Mouse (Mus musculus) heart, adult 18-20 months (tissue): ENCODE measurements around the gene Pou3f3. TPM values are rescaled to one million over a fixed set of nuclear protein-coding genes. Genes with fewer than 3 reads are reported as not detected.

Experiments used
- DNase-seq, 2 experiments: peaks; one replicate each; pipeline ENCODE4 v3.0.0; 2021 to 2022; ENCODE audit warnings: mixed read lengths in 1 of 2
- total RNA-seq, 2 experiments: library from RNA; stranded (reverse); gene quantifications; 2 replicates each; pipeline ENCODE4 v1.2.3; 2021

The Pou3f3 gene
- total RNA-seq, 2 experiments from 2014 or later = 0.03 TPM; not detected in 1

DNA sequence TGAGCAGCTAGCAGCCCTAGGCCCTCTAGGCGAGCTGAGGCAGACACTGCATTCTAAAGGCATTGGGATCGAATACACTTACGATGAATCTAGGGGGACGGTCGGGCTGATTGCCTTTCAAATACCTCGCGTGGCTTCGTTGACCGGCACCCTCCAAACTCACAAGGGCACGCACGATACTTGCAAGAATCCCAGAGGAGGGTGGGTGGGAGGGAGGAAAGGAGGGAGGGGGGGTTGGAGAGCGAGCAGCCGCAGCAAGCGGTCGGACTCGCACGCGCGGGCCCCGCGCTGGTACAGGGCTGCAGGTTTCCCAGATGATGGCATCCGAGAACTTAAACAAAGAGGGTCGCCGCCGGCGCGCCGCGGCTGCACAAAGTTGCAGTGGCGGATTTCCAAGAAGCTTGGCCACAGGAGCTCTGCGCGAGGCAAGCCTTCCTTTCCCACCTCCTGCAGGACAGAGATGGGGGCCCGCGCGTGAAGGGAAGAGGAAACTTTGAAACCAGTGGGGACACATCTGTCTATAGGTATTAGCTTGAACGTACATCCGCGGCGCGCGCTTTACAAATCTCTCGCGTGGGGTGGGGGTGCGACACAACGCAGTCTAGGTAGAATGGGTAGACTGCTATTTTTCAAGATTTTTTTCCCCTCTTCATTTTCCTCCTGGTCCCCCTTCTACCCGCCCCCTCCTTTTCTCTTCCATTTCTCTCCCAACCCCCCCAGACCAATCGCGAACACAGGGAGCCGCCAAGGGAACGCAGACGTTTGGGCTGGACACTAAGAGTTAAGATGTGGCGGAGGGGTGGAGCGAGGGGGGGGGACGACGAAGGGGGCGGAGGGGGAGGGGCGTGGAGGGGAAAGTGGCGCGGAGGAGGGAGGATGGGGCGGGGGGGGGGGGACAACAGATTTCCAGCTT, 647 bp upstream of the Pou3f3 start:
- DNase-seq = no peak

- peak in 1 of 2 experiments; percentile 42 for DNase-seq
Observed at GRCm38 (mm10) chr1:42696371-42697031, 933 bp downstream of the Pou3f3 start.

DNA sequence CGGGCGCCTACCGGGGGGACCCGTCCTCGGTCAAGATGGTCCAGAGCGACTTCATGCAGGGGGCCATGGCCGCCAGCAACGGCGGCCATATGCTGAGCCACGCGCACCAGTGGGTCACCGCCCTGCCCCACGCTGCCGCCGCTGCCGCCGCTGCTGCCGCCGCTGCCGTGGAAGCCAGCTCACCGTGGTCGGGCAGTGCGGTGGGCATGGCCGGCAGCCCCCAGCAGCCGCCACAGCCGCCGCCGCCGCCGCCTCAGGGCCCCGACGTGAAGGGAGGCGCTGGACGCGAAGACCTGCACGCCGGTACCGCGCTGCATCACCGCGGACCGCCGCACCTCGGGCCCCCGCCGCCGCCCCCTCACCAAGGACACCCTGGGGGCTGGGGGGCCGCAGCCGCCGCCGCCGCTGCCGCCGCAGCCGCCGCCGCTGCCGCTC, 1.8 kb downstream of the Pou3f3 start:
- no peak for DNase-seq

GRCm38 (mm10) chr1:42697756-42698583, 2.4 kb downstream of the Pou3f3 start:
- DNase-seq = peak in 1 of 2 experiments; percentile 35

DNA sequence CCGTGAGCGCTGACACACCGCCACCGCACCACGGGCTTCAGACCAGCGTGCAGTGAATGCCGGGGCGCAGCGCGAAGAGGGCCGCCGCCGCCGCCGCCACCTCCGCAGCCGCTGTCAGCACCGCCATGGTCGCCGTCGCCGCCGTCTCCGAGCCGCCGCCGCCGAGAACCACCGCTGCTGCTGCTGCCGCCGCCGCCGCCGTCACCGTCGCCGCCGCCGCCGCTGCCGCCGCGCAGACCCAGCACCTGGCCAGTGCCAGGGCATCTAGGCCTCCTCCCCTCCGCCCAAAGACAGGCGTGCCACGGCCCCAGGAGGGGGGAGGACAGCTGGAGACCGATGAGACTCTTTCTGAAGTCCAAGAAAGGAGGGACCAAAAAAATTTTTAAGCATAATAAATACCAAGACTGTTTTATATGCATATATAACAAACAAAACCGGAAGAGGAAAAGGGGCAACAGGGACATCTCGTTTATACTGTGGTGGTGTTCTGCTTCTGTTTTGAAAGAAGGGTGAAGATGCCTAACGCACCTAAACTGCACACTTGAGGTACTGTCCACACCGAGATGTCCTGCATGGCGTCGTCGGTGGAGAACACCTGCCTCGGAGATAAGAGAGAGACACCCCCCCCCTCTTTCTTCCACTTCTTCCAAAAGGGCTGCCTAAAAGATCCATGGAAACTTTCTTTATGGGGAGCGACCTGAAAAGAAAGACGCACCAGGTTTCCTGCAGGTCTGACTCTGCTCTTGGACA, 3.2 kb downstream of the Pou3f3 start:
- no peak for DNase-seq

DNA sequence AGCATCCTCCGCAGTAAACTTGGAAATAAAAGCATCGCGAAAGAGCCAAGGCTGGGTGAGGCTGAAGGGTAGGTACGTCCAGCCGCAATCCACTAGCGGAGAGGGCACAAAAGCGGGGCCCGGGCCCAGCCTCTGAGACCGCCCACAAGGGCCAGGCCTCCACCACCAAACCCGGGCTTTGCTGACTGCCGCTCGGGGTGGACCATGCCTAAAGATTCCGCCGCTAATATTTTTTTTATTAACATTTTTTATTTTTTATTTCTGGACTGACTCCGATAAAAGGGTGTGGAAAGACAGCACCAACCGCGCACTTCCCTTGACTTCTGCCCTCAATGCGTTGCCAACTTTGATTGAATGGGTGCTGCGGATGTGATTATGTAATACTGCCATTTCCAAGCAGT, 3.9 kb downstream of the Pou3f3 start:
- peak in 1 of 2 experiments; percentile 29 for DNase-seq

GRCm38 (mm10) chr1:42700171-42700570, 4.6 kb downstream of the Pou3f3 start:
- DNase-seq = no peak

DNA sequence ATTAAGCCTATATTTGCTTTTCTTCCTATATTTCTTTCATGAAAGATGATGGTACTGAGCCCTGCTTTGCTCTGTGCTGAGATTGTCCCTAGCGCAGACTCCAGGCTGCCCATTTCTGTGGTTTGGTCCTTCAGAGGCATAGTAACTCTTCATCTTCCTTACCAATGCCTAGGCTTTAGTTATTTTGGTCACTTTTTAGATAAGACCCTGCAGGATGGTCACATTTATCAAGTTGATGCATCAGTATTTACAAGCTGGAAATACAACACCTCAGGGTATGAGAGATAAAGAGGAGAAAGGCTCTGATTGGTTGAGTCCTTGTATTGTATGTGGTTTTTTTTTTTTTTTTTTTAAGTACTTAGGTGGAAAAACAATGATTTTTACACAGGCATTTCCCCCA, 5.2 kb downstream of the Pou3f3 start:
- DNase-seq = no peak

GRCm38 (mm10) chr1:42701833-42702611, 6.5 kb downstream of the Pou3f3 start:
- no peak for DNase-seq

DNA sequence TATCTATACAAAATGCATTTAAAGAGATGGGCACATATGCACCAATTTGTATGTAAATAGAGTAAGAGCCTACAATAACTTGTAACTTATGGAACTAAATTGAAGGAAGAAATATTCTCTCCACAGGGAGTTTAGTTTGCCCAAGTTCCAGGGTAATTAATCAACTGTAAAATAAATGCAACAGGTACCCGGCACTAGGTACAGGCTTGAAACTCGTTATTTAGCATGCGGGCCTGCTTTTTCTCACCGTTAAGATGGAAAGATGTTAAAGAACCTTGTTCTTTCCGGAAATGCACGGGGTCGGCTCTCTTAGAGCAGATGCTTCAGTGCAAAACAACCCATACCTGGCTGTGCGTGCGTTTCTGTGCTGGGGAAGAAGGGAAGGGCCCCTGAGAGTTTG, 7.4 kb downstream of the Pou3f3 start:
- DNase-seq = no peak

GRCm38 (mm10) chr1:42703424-42703823, 7.9 kb downstream of the Pou3f3 start:
- DNase-seq = no peak

- no peak for DNase-seq
Observed at GRCm38 (mm10) chr1:42703851-42704613, 8.5 kb downstream of the Pou3f3 start.

DNA sequence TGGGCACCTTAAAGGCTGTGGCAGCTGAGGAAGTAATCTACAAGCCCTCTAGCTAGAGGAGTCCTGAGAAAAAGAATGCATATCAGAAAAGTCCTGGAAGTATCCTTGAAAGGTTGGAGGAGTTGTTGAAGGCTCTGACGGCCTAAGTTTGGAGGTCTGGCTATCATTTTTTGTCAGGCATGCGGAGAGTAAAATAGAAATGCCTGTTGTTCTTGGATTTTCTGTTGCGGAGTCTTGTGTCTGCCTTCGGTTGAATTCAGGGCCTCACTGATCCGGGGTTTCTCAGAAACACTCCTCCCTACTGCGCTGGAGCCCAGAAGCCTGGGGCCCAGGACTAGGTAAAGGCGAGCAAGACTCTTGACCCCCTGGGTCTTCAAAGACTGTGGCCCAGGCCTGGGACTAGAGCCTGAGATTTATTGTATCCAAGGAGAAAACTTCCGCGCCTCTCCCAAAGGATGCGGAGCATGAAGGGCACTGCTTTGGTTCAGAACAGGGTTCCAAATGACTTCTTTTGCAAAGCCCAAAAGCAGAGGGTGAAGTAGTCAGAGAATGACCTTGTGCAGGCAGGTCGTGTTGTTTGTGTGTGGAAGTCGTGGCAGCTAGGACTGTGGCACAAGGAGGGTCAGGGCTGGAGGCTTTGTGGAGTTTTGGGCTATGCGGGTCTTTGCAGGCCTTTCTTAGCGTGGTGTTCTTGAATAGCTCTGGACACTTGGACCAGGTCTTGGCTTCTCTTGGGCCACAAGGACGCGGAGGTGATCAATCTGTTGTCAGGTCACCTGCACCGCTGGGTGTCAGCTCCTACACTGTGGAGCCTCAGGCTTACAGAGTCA, 9.6 kb downstream of the Pou3f3 start:
- DNase-seq = no peak

GRCm38 (mm10) chr1:42705811-42706160, 10.2 kb downstream of the Pou3f3 start:
- no peak for DNase-seq

GRCm38 (mm10) chr1:42707196-42707595, 11.6 kb downstream of the Pou3f3 start:
- no peak for DNase-seq

DNA sequence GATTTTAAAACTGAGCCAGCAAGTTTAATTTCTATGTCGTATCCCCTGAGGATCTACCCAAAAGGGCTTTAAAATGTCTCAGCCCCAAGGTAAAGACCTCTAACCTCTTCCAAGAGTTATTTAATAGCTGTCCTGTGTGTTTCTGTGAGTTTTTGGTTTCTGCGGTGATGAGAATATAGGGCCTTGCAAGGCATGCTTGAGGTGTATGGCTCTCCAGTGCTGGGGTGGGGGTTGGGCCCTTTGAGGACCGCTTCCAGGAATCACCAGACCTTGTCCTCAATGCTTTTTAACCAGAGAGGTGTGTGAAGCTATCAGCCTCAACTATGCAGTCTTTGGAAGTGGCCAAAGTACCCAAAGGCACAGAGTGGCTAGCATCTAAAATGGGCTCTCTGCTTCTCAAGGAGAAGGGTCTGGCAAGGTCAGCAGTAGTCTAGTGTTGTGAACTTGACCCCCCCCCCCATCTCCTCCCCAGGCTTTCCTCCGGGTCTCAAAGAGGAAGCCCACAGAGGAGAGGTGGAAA, 12.1 kb downstream of the Pou3f3 start:
- no peak for DNase-seq

- DNase-seq = no peak
Observed at GRCm38 (mm10) chr1:42709024-42709423, 13.5 kb downstream of the Pou3f3 start.

DNA sequence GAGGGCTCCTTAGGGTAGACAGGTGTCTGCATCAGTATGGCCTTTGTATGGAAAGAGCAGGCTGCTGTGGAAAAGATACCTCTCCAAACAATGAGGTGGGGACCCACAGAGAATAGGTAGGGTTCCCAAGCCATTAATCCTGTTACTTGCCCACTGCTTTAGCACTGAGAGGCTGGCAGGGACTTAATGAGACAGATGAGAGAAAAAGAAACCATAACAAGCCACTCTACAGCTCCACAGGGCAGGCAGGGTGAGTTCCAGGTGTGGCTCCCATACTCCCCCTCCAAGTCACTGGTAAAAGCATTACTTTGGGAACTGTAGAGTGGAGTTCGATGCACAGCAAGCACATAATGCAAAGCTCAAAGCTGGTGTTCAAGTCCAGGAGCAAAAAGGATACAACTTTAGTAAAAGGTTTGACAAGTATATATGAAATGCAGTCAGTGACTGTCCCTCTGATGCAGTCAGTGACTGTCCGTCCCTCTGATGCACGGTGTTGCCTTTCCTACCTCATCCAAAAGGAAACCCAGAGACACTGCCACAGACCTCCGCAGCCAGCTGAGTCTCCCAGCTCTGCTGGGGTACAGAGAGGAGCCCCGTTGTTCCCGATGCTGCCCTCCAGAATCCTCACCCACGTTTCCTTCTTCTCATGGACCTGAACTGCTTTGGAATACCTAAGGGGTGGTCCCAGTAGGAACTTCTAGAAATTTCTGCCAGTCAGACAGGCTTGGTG, 14.0 kb downstream of the Pou3f3 start:
- DNase-seq = no peak
